Mouse (Mus musculus): ENCODE results near the gene Kars. TPM values are rescaled to one million over a fixed set of nuclear protein-coding genes. Genes with fewer than 3 reads are reported as not detected.

Kars gene
- 10 to 100 TPM; 79.8 to 83.9 TPM for total RNA-seq (2021)
- long read RNA-seq, experiment 1, transcript Kars-201 (14 exons, 2,008 nt) = major isoform, 27 of 49 reads
- long read RNA-seq, experiment 1, transcript Kars-202 (15 exons, 2,131 nt) = minor isoform, 8 of 49 reads
- long read RNA-seq, experiment 1, partial matches to known transcripts = 8 of 49 reads
- long read RNA-seq, experiment 1, other reads (novel, unspliced or antisense) = 3 of 49 reads
- long read RNA-seq, experiment 2, transcript Kars-202 (15 exons, 2,131 nt) = minor isoform, 13 of 64 reads
- long read RNA-seq, experiment 2, transcript Kars-203 (16 exons, 2,189 nt) = minor isoform, 5 of 64 reads
- long read RNA-seq, experiment 2, transcript Kars-201 (14 exons, 2,008 nt) = major isoform, 27 of 64 reads
- long read RNA-seq, experiment 2, partial matches to known transcripts = 12 of 64 reads
- long read RNA-seq, experiment 2, other reads (novel, unspliced or antisense) = 7 of 64 reads

DNA sequence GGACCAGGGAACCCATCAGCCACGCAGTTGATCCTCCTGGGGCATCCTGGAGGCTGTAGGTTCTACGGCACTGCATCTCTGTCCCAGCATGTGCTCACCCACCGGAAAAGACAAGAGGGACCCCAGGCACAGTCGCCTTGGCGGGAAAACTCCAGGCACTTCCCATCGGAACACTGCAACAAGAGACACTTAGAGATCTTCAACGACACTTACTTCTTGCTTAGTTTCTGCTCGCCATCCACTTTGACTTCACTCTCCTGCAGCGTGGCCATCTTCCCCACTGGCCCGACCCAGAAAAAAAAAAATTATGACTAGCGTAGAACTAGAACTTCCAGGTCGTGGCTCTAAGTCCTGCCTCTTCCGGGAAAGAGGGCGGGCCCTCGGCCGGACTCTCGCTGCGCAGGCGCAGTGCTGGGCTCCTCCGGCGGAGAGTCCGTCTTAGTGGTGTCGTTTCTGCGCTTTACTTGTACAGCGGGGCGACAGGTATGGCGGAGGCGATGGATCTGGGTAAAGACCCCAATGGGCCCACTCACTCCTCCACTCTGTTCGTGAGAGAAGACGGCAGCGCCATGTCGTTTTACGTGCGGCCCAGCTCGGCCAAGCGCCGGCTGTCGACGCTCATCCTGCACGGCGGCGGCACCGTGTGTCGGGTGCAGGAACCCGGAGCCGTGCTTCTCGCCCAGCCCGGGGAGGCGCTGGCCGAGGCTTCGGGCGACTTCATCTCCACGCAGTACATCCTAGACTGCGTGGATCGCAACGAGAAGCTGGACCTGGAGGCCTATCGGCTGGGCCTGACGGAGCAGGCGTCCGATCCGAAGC, at the start of gene Kars, which contains the start of gene Terf2ip:
Gene Kars, minus strand, starts transcription at position 327 of the 819 bp plus-strand sequence.
Gene Terf2ip, plus strand, starts transcription at position 402 of the 819 bp plus-strand sequence.
- peak; percentile 90 to 94 for DNase-seq (ENCODE audit: low spot score in 2 of 2)

GRCm38 (mm10) chr8:112054456-112054855, 43.3 kb upstream of the Kars start:
- DNase-seq (ENCODE audit: low spot score in 2 of 2) = no peak

DNA sequence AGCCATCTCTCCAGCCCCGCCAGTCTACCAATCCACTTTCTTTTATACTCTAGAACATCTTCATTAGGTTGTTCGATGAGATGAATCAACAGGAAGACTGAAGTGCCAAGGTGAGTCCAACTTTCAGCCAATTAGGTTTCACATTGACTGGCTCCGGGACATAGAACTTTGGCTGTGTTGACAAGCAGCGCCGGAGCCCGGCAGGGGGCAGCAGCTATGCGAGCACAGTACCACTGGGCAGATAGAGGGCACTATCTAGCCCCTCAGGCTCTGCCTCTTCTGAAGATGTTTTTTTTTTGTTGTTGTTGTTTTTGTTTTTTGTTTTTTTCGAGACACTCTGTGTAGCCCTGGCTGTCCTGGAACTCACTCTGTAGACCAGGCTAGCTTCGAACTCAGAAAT, 40.4 kb upstream of the Kars start:
- DNase-seq (ENCODE audit: low spot score in 2 of 2) = no peak

GRCm38 (mm10) chr8:112049984-112050383, 38.9 kb upstream of the Kars start:
- DNase-seq (ENCODE audit: low spot score in 2 of 2) = no peak

DNA sequence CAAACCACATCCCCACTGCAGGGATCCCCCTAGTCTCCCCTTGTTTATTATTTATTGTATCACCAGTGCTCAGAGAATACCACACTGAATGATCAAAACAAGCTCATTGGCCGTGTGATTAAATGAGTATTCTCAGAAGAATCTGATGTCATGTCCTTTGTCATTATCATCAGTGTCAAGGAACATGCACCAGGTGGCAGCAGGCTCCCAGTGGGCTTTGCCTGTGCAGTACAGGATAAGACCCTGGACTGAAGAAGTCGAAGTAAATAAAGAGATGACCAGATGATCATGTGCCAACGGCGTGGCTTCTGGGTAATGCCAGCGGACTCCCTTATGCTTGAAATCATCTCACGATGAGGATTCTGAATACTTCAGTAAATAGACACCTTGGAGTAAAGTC, 37.2 kb upstream of the Kars start:
- DNase-seq (ENCODE audit: low spot score in 2 of 2) = no peak

- peak; percentile 87 to 93 for DNase-seq (ENCODE audit: low spot score in 2 of 2)
These were observed 34.8 kb upstream of the Kars start for GRCm38 (mm10) chr8:112045896-112046295.

GRCm38 (mm10) chr8:112045182-112045581, 34.1 kb upstream of the Kars start:
- DNase-seq (ENCODE audit: low spot score in 2 of 2) = no peak

DNA sequence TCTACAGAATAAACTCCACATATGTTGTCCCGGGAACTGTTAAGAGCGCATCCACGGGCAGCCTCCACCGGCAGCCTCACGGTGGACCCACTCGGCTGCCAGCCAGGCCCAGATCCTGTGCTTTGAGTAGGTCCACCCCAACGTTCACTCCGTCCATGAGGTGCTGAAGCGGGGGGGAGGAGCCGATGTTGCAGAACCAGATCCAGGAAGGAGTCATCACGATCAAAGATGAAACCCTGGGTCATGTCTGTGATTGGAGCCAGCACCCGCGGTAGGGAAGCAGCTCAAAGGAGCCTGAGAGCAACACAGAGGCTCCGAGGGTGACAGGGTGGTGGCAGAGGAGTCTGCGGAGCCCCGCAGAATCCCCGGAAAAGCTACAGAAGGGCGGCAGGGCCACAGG, 26.4 kb upstream of the Kars start:
- DNase-seq (ENCODE audit: low spot score in 2 of 2) = no peak

DNA sequence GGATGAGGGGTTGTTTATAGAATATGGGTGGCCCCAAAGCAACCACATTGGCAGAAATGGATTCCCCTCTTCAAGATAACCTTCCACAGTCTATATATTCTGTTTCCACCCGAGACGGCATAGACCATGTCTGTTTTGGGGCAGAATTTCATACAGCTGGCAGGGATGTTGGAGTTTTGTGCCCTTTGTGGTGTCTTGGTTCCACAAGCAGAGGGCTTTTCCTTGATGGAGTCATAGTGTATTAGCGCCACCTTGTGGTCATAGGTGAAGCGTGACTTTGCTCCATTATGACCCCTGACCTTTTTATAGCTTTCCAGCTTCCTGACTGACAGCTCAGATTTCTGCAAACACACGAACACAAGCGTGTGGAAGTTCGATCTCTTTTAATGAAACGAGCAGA, 23.5 kb upstream of the Kars start:
- peak; percentile 16 to 27 for DNase-seq (ENCODE audit: low spot score in 2 of 2)

- no peak for DNase-seq (ENCODE audit: low spot score in 2 of 2)
These were observed 21.9 kb upstream of the Kars start for GRCm38 (mm10) chr8:112033071-112033470.

DNA sequence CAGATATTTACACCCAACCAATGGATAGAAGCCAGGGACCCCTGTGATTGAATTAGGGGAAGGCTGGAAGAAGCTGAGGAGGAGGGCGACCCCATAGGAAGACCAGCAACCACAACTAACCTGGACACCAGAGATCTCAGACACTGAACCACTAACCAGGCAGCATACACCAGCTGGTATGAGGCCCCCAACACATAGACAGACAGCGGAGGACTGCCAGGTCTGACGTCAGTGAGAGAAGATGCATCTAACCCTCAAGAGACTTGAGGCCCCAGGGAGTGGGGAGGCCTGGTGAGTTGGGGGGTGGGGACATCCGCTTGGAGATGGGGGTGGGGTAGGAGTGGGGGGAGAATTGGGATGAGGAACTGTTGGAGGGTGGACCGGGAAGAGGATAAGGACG, 19.5 kb upstream of the Kars start:
- no peak for DNase-seq (ENCODE audit: low spot score in 2 of 2)

DNA sequence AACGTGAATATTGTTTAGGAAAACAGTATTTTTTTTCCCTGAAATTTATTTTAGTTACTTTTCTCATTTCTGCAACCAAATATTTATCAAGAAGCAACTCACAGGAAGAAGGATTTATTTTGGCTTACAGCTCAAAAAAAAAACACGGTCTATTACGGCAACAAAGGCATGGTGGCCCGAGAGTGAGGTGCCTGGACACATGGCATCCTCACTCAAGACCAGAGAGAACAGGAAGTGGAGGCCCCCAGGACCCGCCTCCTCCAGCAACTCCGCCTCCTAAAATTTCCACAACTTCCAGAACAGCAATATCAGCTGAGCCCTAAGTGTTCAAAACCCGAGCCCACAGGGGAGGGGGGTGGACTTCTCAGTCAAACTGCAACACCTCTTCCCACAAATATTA, 18.3 kb upstream of the Kars start:
- no peak for DNase-seq (ENCODE audit: low spot score in 2 of 2)

GRCm38 (mm10) chr8:112014936-112015335, 3.8 kb upstream of the Kars start, which contains the start of gene Gm6793:
Gm6793 (minus strand) TSS chr8:112015036.
- no peak for DNase-seq (ENCODE audit: low spot score in 2 of 2)

DNA sequence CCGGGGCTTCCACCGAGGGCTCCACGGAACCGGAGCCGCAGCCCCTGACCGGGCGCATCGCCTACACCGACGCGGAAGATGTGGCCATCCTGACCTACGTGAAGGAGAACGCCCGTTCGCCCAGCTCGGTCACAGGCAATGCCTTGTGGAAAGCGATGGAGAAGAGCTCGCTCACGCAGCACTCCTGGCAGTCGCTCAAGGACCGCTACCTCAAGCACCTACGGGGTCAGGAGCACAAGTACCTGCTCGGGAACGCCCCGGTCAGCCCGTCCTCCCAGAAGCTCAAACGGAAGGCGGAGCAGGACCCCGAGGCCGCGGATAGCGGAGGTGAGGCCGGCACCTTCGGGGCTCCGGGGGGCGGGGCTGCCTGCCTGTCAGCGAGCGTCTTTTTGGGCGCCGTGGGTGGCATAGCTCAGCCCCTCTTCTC, 706 bp upstream of the Kars start:
- no peak for DNase-seq (ENCODE audit: low spot score in 2 of 2)

- no peak for DNase-seq (ENCODE audit: low spot score in 2 of 2)
These were observed 1.6 kb downstream of the Kars start for GRCm38 (mm10) chr8:112009558-112009957.

- DNase-seq (ENCODE audit: low spot score in 2 of 2) = no peak
These were observed 3.5 kb downstream of the Kars start for GRCm38 (mm10) chr8:112007669-112008068.

DNA sequence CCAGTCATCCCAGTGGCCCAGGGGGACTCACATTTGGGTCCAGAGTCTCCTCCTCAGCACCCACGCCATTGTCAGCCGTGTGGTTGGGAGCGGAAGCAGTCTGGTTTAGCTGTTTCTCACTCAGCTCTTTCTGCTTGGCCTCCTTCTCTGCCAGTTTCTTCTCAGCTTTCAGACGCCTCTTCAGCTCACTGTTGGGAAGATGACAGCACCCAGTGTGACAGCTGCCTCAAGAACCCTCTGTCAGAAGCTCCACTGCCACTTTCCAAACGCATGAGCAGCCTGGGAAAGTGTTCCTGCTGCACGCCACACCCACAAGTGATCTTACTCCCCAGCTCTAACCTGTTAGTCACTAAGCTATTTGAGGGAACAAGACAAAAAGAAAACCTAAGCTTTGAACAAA, 5.5 kb downstream of the Kars start:
- DNase-seq (ENCODE audit: low spot score in 2 of 2) = peak in 1 of 2 experiments; percentile 43

GRCm38 (mm10) chr8:112004754-112005153, 6.4 kb downstream of the Kars start:
- no peak for DNase-seq (ENCODE audit: low spot score in 2 of 2)

GRCm38 (mm10) chr8:111992703-111993039, 18.5 kb downstream of the Kars start:
- no peak for DNase-seq (ENCODE audit: low spot score in 2 of 2)

GRCm38 (mm10) chr8:111992013-111992702, 19.0 kb downstream of the Kars start, which contains the start of gene Adat1:
Adat1 (minus strand) TSS chr8:111992302.
- peak; percentile 64 to 92 for DNase-seq (ENCODE audit: low spot score in 2 of 2)

- no peak for DNase-seq (ENCODE audit: low spot score in 2 of 2)
These were observed 19.8 kb downstream of the Kars start for GRCm38 (mm10) chr8:111991278-111991677.

Data from layer of hippocampus, postnatal 14 days (tissue).